Mouse (Mus musculus) testis, postnatal 10 days (tissue): ENCODE measurements around the gene Adam23.

Source experiments
- DNase-seq: peaks from one replicate; pipeline ENCODE4 v3.0.0; 2021; ENCODE audit warnings: low spot score

The Adam23 gene

GRCm38 (mm10) chr1:63445656-63446046, at the start of gene Adam23:
TSS of gene Adam23 (plus strand) at chr1:63445891.
- peak; percentile 58 for DNase-seq

DNA sequence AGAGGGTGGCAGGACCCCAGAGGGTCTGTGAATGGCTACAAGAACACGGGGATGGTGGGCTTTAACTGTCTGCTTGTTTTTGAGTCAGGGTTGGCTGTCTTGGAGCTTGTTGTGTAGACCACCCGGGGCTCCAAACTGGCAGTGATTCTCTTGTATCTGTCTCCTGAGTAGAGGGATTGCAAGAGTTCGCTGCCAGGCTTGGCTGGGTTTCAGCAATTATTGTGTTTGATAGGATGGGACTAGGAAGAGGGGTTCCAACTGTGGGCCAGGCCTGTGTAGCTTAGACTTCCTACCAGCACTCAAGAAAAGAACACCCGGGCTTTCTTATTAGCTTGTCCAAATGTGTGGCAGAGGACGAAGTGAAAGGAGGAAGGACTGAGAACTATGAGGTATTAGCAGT, 44.6 kb upstream of the Adam23 start:
- DNase-seq, result no peak

GRCm38 (mm10) chr1:63403601-63404000, 42.1 kb upstream of the Adam23 start:
- DNase-seq, result peak; percentile 66

- DNase-seq, result no peak
Observed at GRCm38 (mm10) chr1:63408344-63408743, 37.3 kb upstream of the Adam23 start.

GRCm38 (mm10) chr1:63418491-63418890, 27.2 kb upstream of the Adam23 start:
- no peak for DNase-seq

GRCm38 (mm10) chr1:63430668-63431067, 15.0 kb upstream of the Adam23 start:
- DNase-seq, result no peak

- no peak for DNase-seq
Observed at GRCm38 (mm10) chr1:63431166-63431565, 14.5 kb upstream of the Adam23 start.

- DNase-seq, result no peak
Observed at GRCm38 (mm10) chr1:63431842-63432241, 13.8 kb upstream of the Adam23 start.

DNA sequence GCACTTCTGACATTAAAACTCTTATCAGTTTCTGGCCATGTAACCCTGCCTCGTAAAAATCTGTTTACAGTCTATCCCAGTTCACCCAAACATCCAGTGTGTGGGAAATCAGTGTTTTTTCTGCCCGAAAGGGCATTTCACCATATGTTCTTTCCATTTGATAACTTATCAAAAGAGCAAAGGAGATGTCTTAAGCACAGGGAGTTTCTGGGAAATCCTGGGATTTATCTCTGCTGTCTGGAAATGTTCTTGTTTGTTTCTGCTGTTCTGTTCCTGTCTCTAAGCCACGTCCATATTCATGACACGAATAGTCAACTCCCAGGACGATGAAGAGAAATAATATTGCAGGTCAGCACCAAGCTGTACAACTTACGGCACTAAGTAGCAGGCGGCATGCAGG, 11.6 kb upstream of the Adam23 start:
- no peak for DNase-seq

- no peak for DNase-seq
Observed at GRCm38 (mm10) chr1:63437529-63437928, 8.2 kb upstream of the Adam23 start.

- no peak for DNase-seq
Observed at GRCm38 (mm10) chr1:63442186-63442585, 3.5 kb upstream of the Adam23 start.

- no peak for DNase-seq
Observed at GRCm38 (mm10) chr1:63442616-63443015, 3.1 kb upstream of the Adam23 start.

DNA sequence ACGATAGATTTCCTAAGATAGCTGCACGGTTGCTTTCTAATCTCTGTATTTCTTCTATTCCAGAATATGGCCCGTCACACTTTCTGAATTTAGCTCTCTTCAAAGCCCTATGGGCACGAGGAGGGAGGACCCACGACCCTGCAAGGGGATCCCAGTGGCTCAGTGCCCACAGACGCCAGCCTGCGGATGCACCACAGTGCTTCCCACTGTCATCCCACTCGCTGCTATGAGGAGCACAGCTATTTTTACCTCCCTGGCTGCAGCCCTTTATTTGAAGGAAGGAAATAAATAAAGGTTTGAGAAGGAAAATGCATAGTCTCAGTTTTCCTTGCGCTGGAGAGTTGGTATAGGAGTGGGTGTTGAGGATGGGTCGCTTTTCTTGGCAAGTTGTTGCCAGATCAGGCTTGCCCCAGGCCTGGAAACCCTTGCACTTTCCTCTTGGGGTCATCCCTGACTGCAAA, 512 bp upstream of the Adam23 start:
- no peak for DNase-seq

DNA sequence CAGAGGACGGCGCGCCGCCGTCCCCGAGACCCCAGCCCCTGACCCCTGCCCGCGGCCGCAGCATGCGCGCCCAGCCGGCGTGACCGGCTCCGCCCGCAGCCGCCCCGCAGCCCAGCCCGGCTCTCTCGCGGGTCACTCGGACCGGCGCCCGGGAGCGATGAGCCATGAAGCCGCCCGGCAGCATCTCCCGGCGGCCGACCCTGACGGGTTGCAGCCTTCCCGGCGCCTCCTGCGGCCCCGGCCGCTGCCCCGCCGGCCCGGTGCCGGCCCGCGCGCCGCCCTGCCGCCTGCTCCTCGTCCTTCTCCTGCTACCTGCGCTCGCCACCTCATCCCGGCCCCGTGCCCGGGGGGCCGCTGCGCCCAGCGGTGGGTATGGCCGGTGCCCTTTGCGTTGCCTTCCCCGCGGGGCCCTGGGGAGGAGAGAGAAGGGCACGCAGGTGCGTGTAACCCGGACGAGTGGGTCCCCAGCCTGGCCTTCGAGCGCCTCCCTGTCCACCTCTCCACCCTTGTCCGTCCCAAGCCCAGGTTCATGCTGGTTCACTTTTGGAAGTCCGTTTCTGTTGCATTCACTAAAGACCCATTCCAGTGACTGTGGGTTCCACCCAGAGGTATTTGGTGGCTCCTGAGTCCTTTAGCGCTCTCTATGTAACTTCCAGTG, 485 bp downstream of the Adam23 start:
- peak; percentile 50 for DNase-seq

DNA sequence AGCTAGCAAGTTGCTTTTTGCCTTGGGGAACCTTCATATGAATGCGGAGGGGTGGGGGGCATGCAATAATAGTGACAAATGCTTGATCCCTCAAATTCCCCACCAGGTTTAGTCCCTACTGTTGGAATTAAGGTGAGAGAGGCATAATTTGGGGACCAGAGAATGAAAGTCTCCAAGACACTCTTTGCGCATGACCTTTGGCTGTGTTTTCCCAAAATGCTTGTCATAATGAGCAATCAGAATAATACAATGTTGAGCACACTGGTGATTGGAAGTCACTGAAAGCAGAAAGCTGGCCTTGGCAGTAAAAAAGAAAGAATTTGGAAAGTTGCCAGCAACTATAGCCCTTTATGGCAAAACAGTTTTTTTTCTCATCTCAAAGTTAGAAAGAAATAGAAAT, 1.0 kb downstream of the Adam23 start:
- DNase-seq, result no peak

DNA sequence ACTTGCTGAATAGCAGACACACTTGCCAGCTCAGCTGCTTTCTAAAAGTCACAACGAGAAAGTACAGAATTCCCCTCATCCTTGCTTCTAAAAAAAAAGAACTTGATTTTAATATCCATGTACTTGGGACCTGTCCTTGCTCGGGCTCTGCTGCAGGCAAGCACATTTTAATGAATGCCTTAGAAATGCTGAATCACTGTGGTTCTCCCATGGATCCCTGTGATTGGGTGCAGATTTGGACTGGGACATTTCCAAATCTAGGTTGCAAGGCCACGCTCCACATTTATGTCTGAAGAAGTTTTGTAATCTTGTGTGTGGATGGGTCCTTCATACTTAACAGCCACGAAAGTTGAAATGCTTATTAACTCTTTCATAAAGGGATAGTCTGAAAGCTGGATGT, 4.4 kb downstream of the Adam23 start:
- DNase-seq, result no peak

- DNase-seq, result no peak
Observed at GRCm38 (mm10) chr1:63453332-63453887, 7.7 kb downstream of the Adam23 start.

GRCm38 (mm10) chr1:63457801-63458519, 12.3 kb downstream of the Adam23 start:
- DNase-seq, result no peak

DNA sequence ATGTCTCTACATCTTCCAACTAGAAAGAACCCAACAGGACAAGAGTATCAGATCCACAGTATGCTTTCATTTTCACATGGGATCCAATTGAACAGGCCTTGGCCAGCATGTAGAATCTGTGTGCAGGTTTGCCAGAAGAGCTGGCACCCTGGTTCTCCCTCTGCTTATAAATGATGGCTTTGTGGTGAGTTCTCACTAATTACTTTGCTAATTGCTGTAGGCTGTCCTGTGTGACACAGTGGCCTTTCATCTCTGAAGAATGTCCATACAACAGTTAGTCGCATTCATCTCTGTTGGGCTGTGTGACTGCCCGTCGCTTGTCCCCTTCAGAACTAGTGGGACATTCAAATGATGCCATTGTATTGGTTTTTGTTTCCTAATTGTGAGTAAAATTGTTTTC, 13.5 kb downstream of the Adam23 start:
- no peak for DNase-seq

DNA sequence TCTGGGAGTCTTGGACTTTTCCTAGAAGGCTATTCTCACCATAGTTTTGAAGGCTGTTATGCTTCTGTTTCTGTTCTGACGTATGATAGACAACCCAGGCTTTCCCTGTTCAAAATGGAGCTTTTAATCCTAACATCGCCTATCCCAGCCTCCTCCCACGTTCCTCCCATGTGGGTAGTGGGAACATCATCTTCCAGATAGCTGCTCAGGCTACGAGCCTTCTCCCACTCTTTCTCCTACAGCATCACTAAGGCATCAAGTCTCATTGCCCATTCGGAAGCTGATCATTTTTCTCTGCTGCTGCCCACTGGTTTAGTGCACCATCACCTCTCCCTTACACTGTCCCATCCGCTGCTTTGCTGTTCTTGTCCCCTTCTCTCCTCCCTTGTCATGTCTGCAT, 14.2 kb downstream of the Adam23 start:
- no peak for DNase-seq

DNA sequence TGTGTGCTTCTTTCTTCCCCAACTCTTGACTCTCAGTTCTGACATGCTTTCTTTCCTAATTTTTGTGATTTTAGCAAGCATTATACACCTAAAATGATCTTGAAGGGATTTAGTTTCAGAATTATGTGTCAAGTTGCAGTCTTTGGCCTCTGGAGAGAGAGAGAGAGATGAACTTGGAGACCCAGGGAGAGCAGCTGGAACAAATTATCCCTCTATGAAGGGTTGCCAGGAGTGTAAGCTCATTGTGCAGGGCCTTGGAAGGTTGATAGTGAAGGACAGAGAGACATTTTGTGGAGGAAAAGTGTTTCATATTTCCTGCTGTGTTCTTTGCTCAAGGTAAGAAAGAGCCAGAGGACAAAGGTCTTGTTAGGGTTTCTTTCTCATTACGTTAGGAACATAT, 18.8 kb downstream of the Adam23 start:
- no peak for DNase-seq

GRCm38 (mm10) chr1:63473272-63473671, 27.6 kb downstream of the Adam23 start:
- DNase-seq, result no peak

DNA sequence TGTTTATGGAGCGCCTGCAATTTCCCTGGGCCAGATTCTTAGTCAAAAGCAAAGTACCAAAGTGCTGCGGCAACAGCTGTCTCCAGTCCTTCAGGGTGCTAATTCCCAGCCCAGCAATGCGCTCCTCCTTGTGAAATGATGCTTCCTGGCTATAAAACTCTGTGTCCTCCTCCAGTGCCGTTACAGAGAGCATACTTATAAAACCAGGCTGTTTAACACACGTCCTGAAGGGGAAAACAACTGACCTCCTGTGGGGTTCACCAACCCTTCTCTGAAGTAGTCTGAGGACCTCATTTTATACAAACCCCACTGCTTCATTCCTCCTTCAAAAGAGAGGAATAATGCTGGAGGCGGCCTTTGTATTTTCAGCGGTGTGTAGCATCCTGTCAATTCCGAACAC, 28.0 kb downstream of the Adam23 start:
- no peak for DNase-seq
